Comparison of ENCODE assay signal across 14 mouse cellular contexts in the genomic region with DNA sequence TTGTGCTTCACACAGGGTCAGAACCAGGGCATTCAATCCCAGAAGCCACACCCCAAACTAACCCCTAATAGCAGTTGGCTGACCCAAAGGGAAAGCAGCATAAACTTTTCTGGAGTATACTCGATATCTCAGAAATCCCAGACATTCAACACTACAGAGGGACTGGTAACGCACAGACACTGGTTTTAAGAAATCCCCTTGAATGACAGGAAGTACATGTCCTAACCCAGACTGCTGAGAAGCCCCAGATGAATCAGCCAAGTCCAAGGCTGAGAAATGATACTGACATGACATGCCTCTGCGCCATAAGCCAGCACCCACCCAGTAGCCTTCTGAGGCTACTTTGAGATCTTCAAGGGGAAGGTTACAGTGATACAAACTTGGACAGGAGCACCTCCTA.
"Had no signal": no experiment of that assay in that cellular context is flagged by ENCODE, and none has a peak within 500 bp of the region (broad histone marks: within the 10 kb centered on the region; RNA-seq: fewer than 3 reads in every experiment).

No protein-coding gene starts in this region.

- ATAC-seq: liver, embryonic 12.5 days; midbrain, embryonic 13.5 days had no signal

- H3K27me3 ChIP-seq: kidney, embryonic 15.5 days; limb, embryonic 12.5 days; liver, embryonic 12.5 days; lung, embryonic 15.5 days; midbrain, embryonic 13.5 days; neural tube, embryonic 15.5 days had no signal

- H3K4me1 ChIP-seq: kidney, embryonic 15.5 days; limb, embryonic 12.5 days; lung, embryonic 15.5 days; midbrain, embryonic 13.5 days; neural tube, embryonic 15.5 days had no signal

- H3K36me3 ChIP-seq: limb, embryonic 12.5 days; midbrain, embryonic 13.5 days; neural tube, embryonic 15.5 days had no signal

- H3K4me3 ChIP-seq: kidney, embryonic 15.5 days; limb, embryonic 12.5 days; liver, embryonic 12.5 days; lung, embryonic 15.5 days; midbrain, embryonic 13.5 days; neural tube, embryonic 15.5 days had no signal

- H3K9ac ChIP-seq: kidney, embryonic 15.5 days; limb, embryonic 12.5 days; liver, embryonic 12.5 days; lung, embryonic 15.5 days; midbrain, embryonic 13.5 days; neural tube, embryonic 15.5 days had no signal

- DNase-seq: kidney, adult 18-20 months; kidney, postnatal 14 days; layer of hippocampus, adult 9-11 months; layer of hippocampus, postnatal 36 days; lung, postnatal 14 days; right cerebral cortex, adult 18-20 months; right cerebral cortex, postnatal 25 days; thymus, postnatal 4 days had no signal

- H3K27ac ChIP-seq: kidney, embryonic 15.5 days; limb, embryonic 12.5 days; liver, embryonic 12.5 days; lung, embryonic 15.5 days; midbrain, embryonic 13.5 days; neural tube, embryonic 15.5 days had no signal

- H3K9me3 ChIP-seq: kidney, embryonic 15.5 days; limb, embryonic 12.5 days; liver, embryonic 12.5 days; lung, embryonic 15.5 days; midbrain, embryonic 13.5 days; neural tube, embryonic 15.5 days had no signal

- H3K4me2 ChIP-seq: kidney, embryonic 15.5 days; limb, embryonic 12.5 days; liver, embryonic 12.5 days; lung, embryonic 15.5 days; midbrain, embryonic 13.5 days; neural tube, embryonic 15.5 days had no signal
